Mouse (Mus musculus) lung, postnatal 0 days (tissue): ENCODE results near the gene Nsun7.

Experiments used
- CTCF ChIP-seq: IDR thresholded peaks from 2 replicates; pipeline ENCODE4 v1.5.1; 2016; ENCODE audit warnings: antibody characterized with exemption, mild to moderate bottlenecking
- EP300 ChIP-seq: IDR thresholded peaks from 2 replicates; pipeline ENCODE4 v1.6.1; 2016; ENCODE audit warnings: antibody characterized with exemption, mild to moderate bottlenecking, control low read depth

- TF ChIP-seq EP300: no peak
- TF ChIP-seq CTCF: no peak
These were observed 36.8 kb upstream of the Nsun7 start for GRCm38 (mm10) chr5:66222916-66223315.
